Mouse (Mus musculus) lung, adult 18-20 months (tissue): ENCODE measurements around the gene BC051019.
A peak's percentile ranks its signal among the peaks of the same experiment; 100 is the strongest.

Experiments used
- DNase-seq, 2 experiments: peaks; one replicate each; pipeline ENCODE4 v3.0.0; 2022; ENCODE audit warnings: mixed read lengths in 2 of 2

Gene BC051019

GRCm38 (mm10) chr7:109707023-109707785 lies 16.4 kb downstream of the BC051019 start:
- DNase-seq = peak; percentile 66 to 71

GRCm38 (mm10) chr7:109704461-109704860 lies 19.2 kb downstream of the BC051019 start:
- DNase-seq = no peak

- DNase-seq = no peak
Measured at GRCm38 (mm10) chr7:109704016-109704377, 19.7 kb downstream of the BC051019 start.

GRCm38 (mm10) chr7:109703190-109704015 lies 20.2 kb downstream of the BC051019 start, which contains the start of the genes St5 and Akip1:
Gene St5, minus strand, starts transcription at chr7:109703605.
Gene Akip1, plus strand, starts transcription at chr7:109703690.
- DNase-seq = peak; percentile 96 to 97

- DNase-seq = no peak
Measured at GRCm38 (mm10) chr7:109702721-109703120, 20.9 kb downstream of the BC051019 start.

GRCm38 (mm10) chr7:109700213-109700612 lies 23.4 kb downstream of the BC051019 start:
- DNase-seq = no peak

GRCm38 (mm10) chr7:109695339-109695726 lies 28.3 kb downstream of the BC051019 start:
- DNase-seq = no peak

GRCm38 (mm10) chr7:109694576-109695338 lies 28.9 kb downstream of the BC051019 start:
- no peak for DNase-seq

GRCm38 (mm10) chr7:109690961-109691360 lies 32.7 kb downstream of the BC051019 start:
- DNase-seq = peak in 1 of 2 experiments; percentile 65

GRCm38 (mm10) chr7:109690101-109690500 lies 33.5 kb downstream of the BC051019 start:
- DNase-seq = no peak

- DNase-seq = peak in 1 of 2 experiments; percentile 32
Measured at GRCm38 (mm10) chr7:109686585-109687128, 37.0 kb downstream of the BC051019 start.

- DNase-seq = no peak
Measured at GRCm38 (mm10) chr7:109680879-109681278, 42.8 kb downstream of the BC051019 start.

GRCm38 (mm10) chr7:109680284-109680683 lies 43.4 kb downstream of the BC051019 start:
- DNase-seq = no peak

- no peak for DNase-seq
Measured at GRCm38 (mm10) chr7:109674944-109675628, 48.6 kb downstream of the BC051019 start.

- peak; percentile 74 to 83 for DNase-seq
Measured at GRCm38 (mm10) chr7:109671581-109672471, 51.8 kb downstream of the BC051019 start.

GRCm38 (mm10) chr7:109669426-109670170 lies 54.1 kb downstream of the BC051019 start:
- DNase-seq = no peak

- DNase-seq = no peak
Measured at GRCm38 (mm10) chr7:109666664-109667063, 57.0 kb downstream of the BC051019 start.

- DNase-seq = no peak
Measured at GRCm38 (mm10) chr7:109662626-109663025, 61.0 kb downstream of the BC051019 start.
